Mouse (Mus musculus) left cerebral cortex, adult 9 months (tissue): ENCODE measurements around the gene Fbxl7.

Experiments
- DNase-seq, 2 experiments: peaks; one replicate each; pipeline ENCODE4 v3.0.0; 2022; ENCODE audit warnings: low spot score in 2 of 2

The Fbxl7 gene

GRCm38 (mm10) chr15:26501024-26501423 is 394.4 kb downstream of the Fbxl7 start:
- no peak for DNase-seq
